Mouse (Mus musculus) CH12.LX (cell line): ENCODE results near the gene Hsd17b14. TPM values are rescaled to one million over a fixed set of nuclear protein-coding genes. Genes with fewer than 3 reads are reported as not detected.

Experiments
- DNase-seq: peaks from one replicate; pipeline ENCODE4 v3.0.0-alpha.2; 2013; ENCODE audit errors: extremely low read depth
- H3K27ac ChIP-seq: 2 replicates; pipeline ENCODE4 v1.5.1; 2012; ENCODE audit warnings: low read depth, mild to moderate bottlenecking, control low read depth, moderate library complexity; ENCODE audit not compliant: insufficient read depth
- H3K27me3 ChIP-seq: replicated peaks from 2 replicates; pipeline ENCODE3; 2012; ENCODE audit warnings: inconsistent platforms
- H3K36me3 ChIP-seq, 2 experiments: replicated peaks in 1 of 2; 2 replicates each; pipeline versions ENCODE3 to v1.6.1; 2012; ENCODE audit warnings: inconsistent platforms in 1 of 2, low read length in 1 of 2, mild to moderate bottlenecking in 1 of 2, mixed read lengths in 1 of 2, moderate library complexity in 1 of 2; ENCODE audit not compliant: control insufficient read depth in 1 of 2, insufficient read depth in 1 of 2
- H3K4me1 ChIP-seq, 2 experiments: 2 replicates each; pipeline ENCODE4 v1.6.1; 2012; ENCODE audit warnings: inconsistent platforms in 1 of 2, moderate library complexity in 1 of 2; ENCODE audit not compliant: insufficient read depth in 2 of 2, control insufficient read depth in 1 of 2
- H3K4me2 ChIP-seq: 2 replicates; pipeline ENCODE4 v1.6.1; 2012; ENCODE audit warnings: low read depth, mild to moderate bottlenecking, control low read depth; ENCODE audit not compliant: poor library complexity, insufficient read depth, severe bottlenecking
- H3K4me3 ChIP-seq, 3 experiments: fragments of 150-350 bp in 1 of 3; sonication (generic) in 1 of 3; replicated peaks in 1 of 3; 2 replicates each; pipeline versions ENCODE3 to v1.5.1; 2011 to 2012; ENCODE audit warnings: low read depth in 2 of 3, low read length in 2 of 3, mild to moderate bottlenecking in 2 of 3, moderate library complexity in 2 of 3, control low read depth in 1 of 3, improper control_type of control experiment in 1 of 3, inconsistent platforms in 1 of 3, mixed read lengths in 1 of 3; ENCODE audit not compliant: poor library complexity in 1 of 3
- H3K79me2 ChIP-seq: replicated peaks from 2 replicates; pipeline ENCODE4 v1.6.1; 2012; ENCODE audit warnings: mild to moderate bottlenecking, moderate library complexity; ENCODE audit not compliant: control insufficient read depth, poor library complexity, insufficient read depth, severe bottlenecking; ENCODE audit errors: extremely low read depth
- H3K9ac ChIP-seq: 2 replicates; pipeline ENCODE4 v1.6.1; 2012; ENCODE audit warnings: low read depth, mild to moderate bottlenecking, control low read depth, moderate library complexity; ENCODE audit not compliant: insufficient read depth
- H3K9me3 ChIP-seq: replicated peaks from 2 replicates; pipeline ENCODE3; 2012; ENCODE audit warnings: low read length, inconsistent platforms, mixed read lengths
- BHLHE40 ChIP-seq: IDR thresholded peaks from 2 replicates; pipeline ENCODE4 v1.6.1; 2011; ENCODE audit warnings: mild to moderate bottlenecking, low read depth, low read length, improper control_type of control experiment
- CHD1 ChIP-seq: IDR thresholded peaks from 2 replicates; pipeline ENCODE4 v1.6.1; 2012; ENCODE audit warnings: low read depth, low read length, improper control_type of control experiment, inconsistent platforms
- CHD2 ChIP-seq: IDR thresholded peaks from 2 replicates; pipeline ENCODE4 v1.6.1; 2011; ENCODE audit warnings: low read length, improper control_type of control experiment
- CTCF ChIP-seq, 2 experiments: IDR thresholded peaks in 1 of 2; conservative IDR thresholded peaks in 1 of 2; 2 replicates each; pipeline ENCODE4 v1.5.1; 2011 to 2012; ENCODE audit warnings: low read depth in 2 of 2, low read length in 2 of 2, improper control_type of control experiment in 1 of 2, inconsistent platforms in 1 of 2, mild to moderate bottlenecking in 1 of 2, moderate library complexity in 1 of 2
- ELF1 ChIP-seq: IDR thresholded peaks from 2 replicates; pipeline ENCODE4 v1.6.1; 2014; ENCODE audit warnings: low read depth, mild to moderate bottlenecking, inconsistent platforms, low read length, improper control_type of control experiment
- EP300 ChIP-seq: IDR thresholded peaks from 2 replicates; pipeline ENCODE4 v1.6.1; 2011; ENCODE audit warnings: low read length, improper control_type of control experiment
- ETS1 ChIP-seq: conservative IDR thresholded peaks from 2 replicates; pipeline ENCODE4 v1.6.1; 2012; ENCODE audit warnings: low read depth, mild to moderate bottlenecking, inconsistent platforms, low read length, improper control_type of control experiment, moderate library complexity
- GABPA ChIP-seq: IDR thresholded peaks from 2 replicates; pipeline ENCODE4 v1.6.1; 2012; ENCODE audit warnings: low read depth, low read length, improper control_type of control experiment, inconsistent platforms; ENCODE audit not compliant: insufficient replicate concordance
- HCFC1 ChIP-seq: IDR thresholded peaks from 2 replicates; pipeline ENCODE4 v1.6.1; 2012; ENCODE audit warnings: low read depth, mild to moderate bottlenecking, inconsistent platforms, low read length, improper control_type of control experiment
- IRF4 ChIP-seq: IDR thresholded peaks from 2 replicates; pipeline ENCODE4 v1.6.1; 2014; ENCODE audit warnings: low read depth, mild to moderate bottlenecking, inconsistent platforms, low read length, improper control_type of control experiment
- JUN ChIP-seq: IDR thresholded peaks from 2 replicates; pipeline ENCODE4 v1.6.1; 2011; ENCODE audit warnings: low read depth, mild to moderate bottlenecking, low read length, improper control_type of control experiment, moderate library complexity; ENCODE audit not compliant: insufficient read depth
- JUND ChIP-seq: conservative IDR thresholded peaks from 2 replicates; pipeline ENCODE4 v1.6.1; 2011; ENCODE audit warnings: low read depth, low read length, improper control_type of control experiment
- KAT2A ChIP-seq: IDR thresholded peaks from 2 replicates; pipeline ENCODE4 v1.6.1; 2012; ENCODE audit warnings: low read length, improper control_type of control experiment, inconsistent platforms; ENCODE audit not compliant: insufficient replicate concordance
- MAFK ChIP-seq: IDR thresholded peaks from 2 replicates; pipeline ENCODE4 v1.6.1; 2011; ENCODE audit warnings: low read length, improper control_type of control experiment; ENCODE audit not compliant: insufficient replicate concordance
- MAX ChIP-seq: IDR thresholded peaks from 2 replicates; pipeline ENCODE4 v1.6.1; 2011; ENCODE audit warnings: low read length, improper control_type of control experiment
- MAZ ChIP-seq: IDR thresholded peaks from 2 replicates; pipeline ENCODE4 v1.6.1; 2012; ENCODE audit warnings: low read depth, mild to moderate bottlenecking, inconsistent platforms, low read length, improper control_type of control experiment, moderate library complexity
- MEF2A ChIP-seq: IDR thresholded peaks from 2 replicates; pipeline ENCODE4 v1.6.1; 2014; ENCODE audit warnings: low read depth, mild to moderate bottlenecking, inconsistent platforms, low read length, improper control_type of control experiment, borderline replicate concordance
- MXI1 ChIP-seq: IDR thresholded peaks from 2 replicates; pipeline ENCODE4 v1.6.1; 2011; ENCODE audit warnings: mild to moderate bottlenecking, low read depth, low read length, improper control_type of control experiment
- MYC ChIP-seq: IDR thresholded peaks from 2 replicates; pipeline ENCODE4 v1.6.1; 2011; ENCODE audit warnings: low read depth, mild to moderate bottlenecking, improper control_type of control experiment, low read length
- NELFE ChIP-seq: IDR thresholded peaks from 2 replicates; pipeline ENCODE4 v1.6.1; 2011; ENCODE audit warnings: low read depth, low read length, improper control_type of control experiment
- NRF1 ChIP-seq: IDR thresholded peaks from 2 replicates; pipeline ENCODE4 v1.6.1; 2014; ENCODE audit warnings: low read depth, mild to moderate bottlenecking, inconsistent platforms, low read length, improper control_type of control experiment, moderate library complexity
- PAX5 ChIP-seq: IDR thresholded peaks from 2 replicates; pipeline ENCODE4 v1.6.1; 2012; ENCODE audit warnings: low read length, inconsistent platforms, mixed read lengths
- POLR2AphosphoS2 ChIP-seq: IDR thresholded peaks from 2 replicates; pipeline ENCODE4 v1.6.1; 2011; ENCODE audit warnings: low read depth, low read length, improper control_type of control experiment
- RAD21 ChIP-seq: IDR thresholded peaks from 2 replicates; pipeline ENCODE4 v1.6.1; 2011; ENCODE audit warnings: low read depth, mild to moderate bottlenecking, low read length, improper control_type of control experiment, moderate library complexity
- RCOR1 ChIP-seq: conservative IDR thresholded peaks from 2 replicates; pipeline ENCODE4 v1.6.1; 2012; ENCODE audit warnings: low read depth, mild to moderate bottlenecking, inconsistent platforms, low read length, improper control_type of control experiment
- SIN3A ChIP-seq: IDR thresholded peaks from 2 replicates; pipeline ENCODE4 v1.6.1; 2012; ENCODE audit warnings: low read length, improper control_type of control experiment, inconsistent platforms
- SMC3 ChIP-seq: IDR thresholded peaks from 2 replicates; pipeline ENCODE4 v1.6.1; 2011; ENCODE audit warnings: low read depth, low read length, improper control_type of control experiment
- TBP ChIP-seq: conservative IDR thresholded peaks from 2 replicates; pipeline ENCODE4 v1.6.1; 2011; ENCODE audit warnings: low read depth, low read length, improper control_type of control experiment
- TCF12 ChIP-seq: IDR thresholded peaks from 2 replicates; pipeline ENCODE4 v1.6.1; 2014; ENCODE audit warnings: low read depth, mild to moderate bottlenecking, inconsistent platforms, low read length, improper control_type of control experiment
- UBTF ChIP-seq: IDR thresholded peaks from 2 replicates; pipeline ENCODE4 v1.6.1; 2012; ENCODE audit warnings: low read depth, mild to moderate bottlenecking, inconsistent platforms, low read length, improper control_type of control experiment, moderate library complexity
- USF1 ChIP-seq: IDR thresholded peaks from 2 replicates; pipeline ENCODE4 v1.6.1; 2014; ENCODE audit warnings: low read depth, mild to moderate bottlenecking, inconsistent platforms, low read length, improper control_type of control experiment
- USF2 ChIP-seq: conservative IDR thresholded peaks from 2 replicates; pipeline ENCODE4 v1.6.1; 2011; ENCODE audit warnings: low read depth, low read length, improper control_type of control experiment
- ZC3H11A ChIP-seq: IDR thresholded peaks from 2 replicates; pipeline ENCODE4 v1.6.1; 2012; ENCODE audit warnings: low read depth, mild to moderate bottlenecking, inconsistent platforms, low read length, improper control_type of control experiment
- ZKSCAN1 ChIP-seq: IDR thresholded peaks from 2 replicates; pipeline ENCODE4 v1.6.1; 2012; ENCODE audit warnings: low read depth, inconsistent platforms, low read length, improper control_type of control experiment, borderline replicate concordance
- ZMIZ1 ChIP-seq: IDR thresholded peaks from 2 replicates; pipeline ENCODE4 v1.6.1; 2012; ENCODE audit warnings: low read depth, mild to moderate bottlenecking, inconsistent platforms, low read length, improper control_type of control experiment
- ZNF384 ChIP-seq: IDR thresholded peaks from 2 replicates; pipeline ENCODE4 v1.6.1; 2012; ENCODE audit warnings: low read depth, low read length, improper control_type of control experiment, inconsistent platforms
- dilution Hi-C: fragments of 300-500 bp; cut with MboI; formaldehyde crosslinking; loops from 2 replicates; pipeline ENCODE4 v1.14.3; 2020; ENCODE audit warnings: low sequenced_read_pairs; ENCODE audit not compliant: extremely low pct_unique_long_range_greater_than_20kb, extremely low pct_ligation_motif_present
- in situ Hi-C: fragments of 300-500 bp; cut with MboI; formaldehyde crosslinking; loops from 3 replicates; pipeline ENCODE4 v1.14.3; 2019; ENCODE audit warnings: low sequenced_read_pairs, low pct_ligation_motif_present, low pct_unique_long_range_greater_than_20kb, mixed read lengths
- polyA plus RNA-seq: library from polyadenylated mRNA; unstranded; fragments of >175 nt; gene quantifications from 2 replicates; pipeline ENCODE4 v1.2.1, GENCODE M21; 2012; ENCODE audit warnings: low read depth; ENCODE audit not compliant: insufficient read length
- total RNA-seq, 2 experiments: library from RNA; depleted of rRNA; stranded (reverse); fragments of 300-350 nt in 1 of 2; fragments of >200 nt in 1 of 2; gene quantifications; 2 replicates each; pipeline ENCODE4 v1.2.3; 2012 to 2014

Hsd17b14 gene
- total and polyA plus RNA-seq, 3 experiments, result 2.3 TPM; not detected in 2

DNA sequence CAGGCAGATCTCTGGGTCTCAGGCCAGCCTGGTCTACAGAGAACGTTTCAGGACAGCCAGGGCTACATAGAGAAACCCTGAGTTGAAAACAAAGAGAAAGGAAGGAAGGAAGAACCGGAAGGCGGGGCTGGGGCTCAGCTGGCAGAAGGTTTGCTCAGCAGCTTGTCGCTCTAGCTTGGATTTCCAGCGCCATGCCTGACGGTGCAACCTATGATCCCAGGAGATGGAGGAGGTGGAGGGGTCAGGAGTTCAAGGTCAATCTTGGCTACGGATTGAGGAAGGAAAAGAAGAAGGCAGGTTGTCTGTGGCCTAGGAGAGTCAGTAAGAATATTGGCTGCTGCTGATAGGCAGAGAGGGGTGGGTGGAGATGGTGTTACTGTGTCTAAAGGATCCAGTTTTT is 5.5 kb downstream of the Hsd17b14 start (continued):
- no peak for TF ChIP-seq EP300

DNA sequence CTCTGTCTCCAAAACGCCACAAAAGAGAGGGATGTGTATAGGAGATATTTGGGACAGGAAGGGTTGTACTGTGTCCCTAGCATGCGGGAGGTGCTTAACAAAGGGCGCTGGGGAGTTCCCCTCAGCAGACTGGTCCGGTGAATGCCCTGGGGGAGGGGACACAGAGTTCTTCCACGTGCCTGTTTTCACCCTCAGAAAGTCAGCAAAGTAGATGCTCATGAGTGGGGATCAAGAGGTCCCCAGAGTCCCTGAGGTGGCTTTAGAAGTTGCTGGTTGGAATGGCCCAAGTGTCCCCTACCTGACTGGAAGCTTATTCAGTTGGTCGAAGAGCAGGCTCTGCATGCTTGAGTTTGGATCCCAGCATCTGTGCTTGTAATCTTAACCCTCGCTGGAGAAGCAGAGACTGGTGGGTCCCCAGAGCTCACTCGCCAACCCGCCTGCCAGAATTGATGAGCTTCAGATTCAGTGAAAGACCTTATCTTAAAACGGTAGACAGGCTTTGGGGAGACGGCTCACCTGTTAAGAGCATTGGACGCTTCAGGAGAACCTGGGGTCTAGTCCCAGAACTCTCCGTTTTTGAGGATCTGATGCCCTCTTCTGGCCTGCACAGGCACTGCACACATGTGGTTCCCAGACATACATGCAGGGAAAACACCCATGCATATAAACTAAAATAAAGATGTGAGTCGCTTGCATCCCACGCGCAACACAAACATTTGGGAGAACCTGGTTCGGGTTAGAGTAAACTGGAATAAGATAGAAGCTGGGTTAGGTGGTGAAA is 6.3 kb downstream of the Hsd17b14 start:
- peak; percentile 80 for DNase-seq
- Histone ChIP-seq H3K9ac (no peak overlapping the region; the same call in 1 of the 2 replicates), H3K36me3 (peaks cover 0 to 5% of the 10 kb centered on the region in 2 experiments), H3K4me1 (peaks cover 0 to 45% of the 10 kb centered on the region in 2 experiments; a peak in 2 of 4 replicates), H3K4me2 (peak overlapping the region; percentile 67), H3K4me3 (peak overlapping the region; percentile 7 to 48 (median 44)), H3K79me2 (no peaks in the 10 kb centered on the region), H3K27ac (no peak overlapping the region), H3K27me3 (no peaks in the 10 kb centered on the region), H3K9me3 (no peaks in the 10 kb centered on the region)
- dilution Hi-C loops (no loop called here), in situ Hi-C loops (loop anchor here (5.0 kb wide), 1 partner anchor 94 kb away; the partner anchor contains the start of gene Bax)
- TF ChIP-seq IRF4 (no peak; the same call in 1 of the 2 replicates), MAZ (peak; percentile 68; the same call in 1 of the 2 replicates), ELF1 (no peak), HCFC1 (0 out of 2 replicates have a peak, but pooled peaks have one; percentile 31), KAT2A (no peak), CTCF (conservative IDR thresholded peaks at IDR 0.05 in 1 of 2, IDR thresholded peaks at IDR 0.05 in 1 of 2; ENCODE audit: low read depth in 2 of 2, low read length in 2 of 2) (peak; percentile 63 to 84), UBTF (no peak), NELFE (no peak), GABPA (no peak), MEF2A (no peak), CHD2 (peak; percentile 70), ETS1 (0 out of 2 replicates have a peak, but pooled peaks have one; percentile 6), MAFK (no peak), USF2 (no peak), MAX (peak; percentile 60), SMC3 (peak; percentile 61), SIN3A (peak; percentile 55; the same call in 1 of the 2 replicates), ZKSCAN1 (no peak), MYC (peak; percentile 82), ZC3H11A (0 out of 2 replicates have a peak, but pooled peaks have one; percentile 3), JUN (no peak), JUND (no peak), USF1 (no peak), MXI1 (peak; percentile 65), RCOR1 (no peak), TBP (no peak), CHD1 (no peak), PAX5 (no peak), RAD21 (peak; percentile 83), POLR2AphosphoS2 (no peak), EP300 (no peak), NRF1 (no peak), ZMIZ1 (no peak), ZNF384 (no peak), TCF12 (no peak; the same call in 1 of the 2 replicates), BHLHE40 (peak; percentile 84)
